Mouse (Mus musculus): Measurements from ENCODE around the gene Sgca.

- TF ChIP-seq CTCF (IDR thresholded peaks at IDR 0.05; ENCODE audit: control insufficient read depth, insufficient read depth, low read length) (no peak), POLR2A (IDR thresholded peaks at IDR 0.05; ENCODE audit: borderline replicate concordance, control insufficient read depth, low read depth, low read length) (no peak)
Measured at GRCm38 (mm10) chr11:94997596-94997995, 21.5 kb upstream of the Sgca start.

Measured in bone marrow, adult 2 months (tissue).